Mouse (Mus musculus) MN1 (cell line): ENCODE data around the gene Gm39566.

Experiments used
- DNase-seq: peaks from one replicate; pipeline ENCODE4 v3.0.0-alpha.2; 2016; ENCODE audit warnings: low spot score

Gene Gm39566

GRCm38 (mm10) chr11:69834001-69834549 lies 19.0 kb upstream of the Gm39566 start:
- DNase-seq = no peak

GRCm38 (mm10) chr11:69833554-69833953 lies 18.5 kb upstream of the Gm39566 start:
- DNase-seq = no peak

GRCm38 (mm10) chr11:69828832-69829231 lies 13.7 kb upstream of the Gm39566 start:
- DNase-seq = peak; percentile 33

DNA sequence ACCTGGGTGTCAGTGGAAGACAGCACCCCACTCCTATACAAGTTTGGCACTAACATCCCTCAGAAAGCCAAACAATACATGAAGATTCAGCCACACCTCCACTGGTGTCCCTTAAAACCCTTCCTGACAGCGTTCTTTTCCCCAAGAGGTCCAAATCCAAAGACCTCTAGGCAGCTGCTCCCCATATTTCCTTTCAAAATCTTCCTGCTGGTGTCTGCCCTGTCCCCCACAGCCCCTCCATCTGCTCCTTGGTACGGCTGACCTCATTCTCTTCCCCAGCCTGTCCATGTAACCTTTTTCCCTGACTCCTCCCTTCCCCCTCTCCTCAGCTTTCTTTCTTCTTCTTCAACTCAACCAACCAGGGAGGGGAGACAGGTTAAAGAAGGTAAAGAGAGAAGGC lies 8.4 kb upstream of the Gm39566 start:
- no peak for DNase-seq

- DNase-seq = no peak
Observed at GRCm38 (mm10) chr11:69822080-69822479, 7.0 kb upstream of the Gm39566 start, which contains the start of gene Spem1. Gene Spem1 (minus strand): TSS chr11:69822180.

DNA sequence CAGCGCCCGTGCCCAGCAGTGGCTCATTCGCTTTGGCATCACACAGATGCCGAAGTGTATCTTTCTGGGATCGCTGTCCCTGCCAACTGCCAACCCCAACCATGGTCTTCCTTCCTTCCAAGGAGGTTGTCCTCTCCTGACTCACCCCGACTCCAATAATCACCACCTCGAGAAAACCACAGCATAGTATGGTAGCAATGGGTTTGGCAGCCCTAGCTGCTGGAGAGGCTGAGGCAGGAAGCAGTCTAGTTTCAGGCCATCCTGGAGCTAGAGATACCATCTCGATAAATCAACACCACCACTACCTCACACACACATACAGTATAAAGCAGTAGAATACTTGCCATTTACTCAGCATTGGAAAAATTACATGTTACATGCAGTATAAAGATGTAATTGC lies 3.8 kb upstream of the Gm39566 start:
- DNase-seq = no peak

DNA sequence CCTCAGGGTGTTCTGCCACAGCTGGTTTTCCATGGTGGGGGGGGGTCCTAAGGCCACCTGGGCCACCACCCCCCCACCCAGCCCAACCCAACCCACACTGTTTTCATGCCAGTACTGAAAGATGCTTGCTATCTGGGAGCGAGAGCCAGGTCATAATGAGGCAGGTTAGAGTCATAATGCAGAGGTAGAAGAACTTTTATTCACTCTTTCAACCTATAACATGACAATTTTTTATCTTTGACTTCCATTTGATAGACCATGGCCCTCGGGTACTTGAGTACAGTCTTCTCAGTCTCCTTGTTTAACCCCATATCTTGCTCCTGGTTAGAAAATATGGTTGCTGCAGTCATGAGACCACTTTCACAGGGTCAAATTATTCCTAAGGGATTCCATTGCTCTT lies 3.3 kb upstream of the Gm39566 start, which contains the start of gene Spem2:
TSS of gene Spem2 (minus strand) at position 101 of the 400 bp plus-strand sequence.
- DNase-seq = no peak

- DNase-seq = no peak
Observed at GRCm38 (mm10) chr11:69816520-69816919, 1.4 kb upstream of the Gm39566 start.

- DNase-seq = no peak
Observed at GRCm38 (mm10) chr11:69810280-69810679, 4.8 kb downstream of the Gm39566 start.

GRCm38 (mm10) chr11:69807641-69808040 lies 7.5 kb downstream of the Gm39566 start:
- DNase-seq = peak; percentile 45

GRCm38 (mm10) chr11:69806378-69806777 lies 8.7 kb downstream of the Gm39566 start:
- no peak for DNase-seq

DNA sequence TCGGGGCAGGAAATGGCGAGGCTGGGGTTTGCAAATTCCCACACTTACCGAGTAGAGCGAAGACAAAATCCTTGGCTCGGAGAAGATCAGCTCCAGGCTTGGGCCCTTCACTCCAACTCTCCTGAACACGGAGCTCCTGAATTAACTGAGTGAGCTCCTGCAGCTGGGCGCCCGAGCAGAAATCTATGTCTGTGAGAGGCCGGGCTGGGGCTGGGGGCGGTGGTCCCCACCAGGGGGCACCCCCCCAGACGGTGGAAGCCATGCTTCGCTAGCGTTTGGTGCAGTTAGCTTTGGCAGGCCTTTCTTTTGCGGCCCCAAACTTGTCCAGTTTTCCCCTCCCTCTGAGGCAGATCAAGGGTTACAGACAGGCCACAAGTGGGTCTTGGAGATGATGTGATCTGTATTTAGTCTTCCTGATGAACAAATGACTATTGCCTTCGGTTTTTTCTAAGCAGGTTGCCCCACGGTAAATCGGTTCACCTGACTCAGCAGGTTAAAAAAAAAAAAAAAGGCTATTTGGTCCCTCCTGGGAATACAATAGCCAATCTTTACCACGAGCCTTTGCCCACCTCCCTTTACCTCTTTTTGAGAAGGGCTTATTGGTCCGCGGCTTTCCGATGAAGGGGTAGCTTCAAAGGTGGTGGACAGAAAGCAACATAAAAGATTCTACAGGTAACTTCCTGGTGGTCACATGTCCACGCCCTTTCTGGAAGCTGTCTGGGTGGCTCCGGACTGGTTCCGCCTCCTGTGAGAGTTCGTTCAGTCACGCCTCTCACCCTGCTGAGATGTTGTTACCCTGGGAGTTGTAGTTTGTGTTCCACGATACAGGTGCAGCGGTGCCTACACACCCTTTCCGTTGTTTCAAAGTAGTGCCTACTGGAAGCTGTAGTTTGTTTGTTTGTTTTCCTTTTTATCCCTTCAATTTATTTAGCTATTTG lies 9.9 kb downstream of the Gm39566 start, which contains the start of gene Tmem102:
TSS of gene Tmem102 (minus strand) at position 653 of the 938 bp plus-strand sequence.
- DNase-seq = peak; percentile 10

GRCm38 (mm10) chr11:69804652-69804940 lies 10.5 kb downstream of the Gm39566 start:
- DNase-seq = peak; percentile 53

GRCm38 (mm10) chr11:69803786-69804651 lies 11.1 kb downstream of the Gm39566 start:
- peak; percentile 89 for DNase-seq

DNA sequence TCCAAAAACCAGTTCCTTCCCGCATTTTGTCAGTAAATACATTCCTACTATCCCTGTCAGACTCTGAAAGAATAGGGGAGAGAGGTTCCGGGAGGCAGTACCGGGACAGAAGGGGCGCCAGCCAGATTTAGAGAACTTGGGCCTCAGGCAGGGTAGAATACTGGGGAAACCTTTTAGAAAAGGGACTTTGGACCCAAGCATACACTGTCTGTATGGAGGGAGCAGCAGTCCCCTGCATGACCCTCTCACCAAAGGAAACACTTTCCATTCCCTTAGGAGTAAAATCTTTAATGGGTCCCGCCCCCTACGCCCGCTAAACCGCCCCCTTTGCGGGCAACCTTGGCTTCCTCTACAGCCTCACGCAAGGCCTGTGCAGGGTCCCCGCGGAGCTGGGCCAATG lies 11.8 kb downstream of the Gm39566 start:
- DNase-seq = no peak

GRCm38 (mm10) chr11:69802648-69803105 lies 12.4 kb downstream of the Gm39566 start:
- peak; percentile 75 for DNase-seq

DNA sequence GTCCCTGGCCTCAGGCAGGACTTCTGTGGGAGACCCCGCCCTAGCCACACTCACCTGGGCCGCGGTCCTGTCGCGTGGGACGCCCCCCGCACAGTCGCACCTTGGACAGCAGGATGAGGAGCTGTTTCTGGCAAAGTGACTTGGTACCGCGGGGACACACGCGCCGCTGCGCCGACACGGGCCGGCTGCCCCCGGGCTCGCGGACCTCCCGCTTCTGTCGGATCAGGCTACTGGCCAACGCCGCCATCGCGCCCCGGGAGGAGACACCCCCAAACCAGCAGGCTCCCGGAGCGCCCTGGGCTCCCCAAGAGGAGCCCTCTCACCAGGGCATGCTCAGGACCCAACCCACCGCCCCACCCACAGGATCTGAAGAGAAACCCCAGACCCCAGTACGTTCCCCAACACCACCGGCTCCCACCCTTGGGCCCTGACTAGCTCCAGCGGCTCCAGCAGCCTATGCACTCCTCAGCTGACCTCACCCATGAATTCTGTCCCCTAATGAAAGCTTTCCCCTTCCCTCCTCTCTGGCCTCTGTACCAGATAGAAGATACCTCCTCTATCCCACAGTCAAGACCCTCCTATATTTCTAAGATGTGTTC lies 13.6 kb downstream of the Gm39566 start, which contains the start of gene Fgf11:
TSS of gene Fgf11 (minus strand) at position 479 of the 599 bp plus-strand sequence.
- no peak for DNase-seq

- DNase-seq = peak; percentile 63
Observed at GRCm38 (mm10) chr11:69800392-69801197, 14.5 kb downstream of the Gm39566 start.

DNA sequence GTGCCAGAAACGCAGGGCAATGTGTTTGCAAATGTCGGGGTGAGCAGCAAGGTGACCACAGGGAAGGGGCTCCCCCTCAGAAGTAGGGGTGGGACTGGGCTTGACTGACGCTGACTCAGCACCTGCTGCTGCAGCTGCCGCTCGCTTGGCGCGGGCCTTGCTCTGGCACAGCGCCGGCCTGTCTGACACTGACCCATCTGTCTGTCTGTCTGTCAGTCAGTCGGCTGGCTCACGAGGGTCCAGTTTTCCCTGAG lies 15.0 kb downstream of the Gm39566 start:
- peak; percentile 43 for DNase-seq

DNA sequence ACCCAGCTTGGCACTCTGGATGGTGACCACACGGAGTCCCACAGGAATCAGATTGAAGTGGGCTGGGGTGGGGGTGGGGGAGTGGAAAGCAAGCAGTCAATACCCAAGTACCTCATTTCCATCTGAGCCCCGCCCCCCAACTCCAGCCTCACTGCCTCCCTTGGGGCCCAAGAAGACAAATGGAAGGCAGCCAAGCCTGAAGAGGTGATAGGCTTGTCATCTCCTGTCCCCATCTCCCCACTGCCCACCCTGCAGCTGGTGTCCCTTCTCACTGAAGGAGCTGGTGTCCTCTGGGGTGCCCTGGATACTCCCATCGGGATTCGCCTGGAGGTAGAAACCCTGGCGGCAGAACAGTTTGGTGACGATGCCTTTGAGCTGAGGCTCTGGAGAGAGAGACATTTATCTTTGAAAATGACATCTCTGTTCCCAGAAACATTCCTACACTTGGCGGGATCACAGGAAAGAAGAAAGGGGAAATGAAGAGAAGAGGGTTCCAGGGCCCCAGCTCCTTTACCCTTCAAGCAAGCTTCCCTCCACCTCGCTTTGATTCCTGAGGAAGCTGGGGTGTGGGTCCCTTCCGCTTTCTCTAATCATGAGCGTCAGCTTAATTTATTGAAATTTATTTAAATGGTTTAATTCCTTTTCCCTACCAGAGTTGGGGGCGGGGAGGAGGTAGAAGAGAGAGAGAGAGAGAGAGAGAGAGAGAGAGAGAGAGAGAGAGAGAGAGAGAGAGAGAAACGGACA lies 15.5 kb downstream of the Gm39566 start:
- peak; percentile 45 for DNase-seq
